ENCODE assay signal across 10 mouse cellular contexts in genomic region chr4:108362321-108363261, GRCm38 (mm10). TPM values are rescaled to one million over a fixed set of nuclear protein-coding genes. Genes with fewer than 3 reads are reported as not detected.
A peak's percentile ranks its signal among the peaks of the same experiment; 100 is the strongest.
DNase-seq lines count a peak whose midpoint lies in the region; ATAC-seq and TF ChIP-seq lines count a peak whose summit lies in the region.
"Had no signal": no experiment of that assay in that cellular context is flagged by ENCODE, and none has a peak within 500 bp of the region (broad histone marks: within the 10 kb centered on the region; RNA-seq: fewer than 3 reads in every experiment).

No protein-coding gene starts in this region.

- 17% methylated on average over 18 of the region's 18 CpGs for WGBS in heart, embryonic 12.5 days
- WGBS in forebrain, embryonic 15.5 days, result 4% methylated on average over 18 of the region's 18 CpGs
- 5% methylated on average over 18 of the region's 18 CpGs for whole genome bisulfite sequencing in kidney, postnatal 0 days

- H3K27ac ChIP-seq in heart, embryonic 12.5 days (ENCODE audit: poor library complexity, severe bottlenecking), result peak overlapping the region; percentile 92
- peak overlapping the region; percentile 67 for H3K27ac ChIP-seq in forebrain, embryonic 15.5 days (replicated peaks)
- peak overlapping the region; percentile 78 for H3K27ac ChIP-seq in kidney, postnatal 0 days
- H3K27ac ChIP-seq: macrophage had no signal

- no peaks in the 10 kb centered on the region for H3K36me3 ChIP-seq in heart, embryonic 12.5 days
- H3K36me3 ChIP-seq in forebrain, embryonic 15.5 days, result no peaks in the 10 kb centered on the region
- no peaks in the 10 kb centered on the region for H3K36me3 ChIP-seq in kidney, postnatal 0 days (ENCODE audit: insufficient read depth, low read length)
- no peaks in the 10 kb centered on the region for H3K36me3 ChIP-seq in myocyte (ENCODE audit: control insufficient read depth, insufficient read depth)

- H3K4me3 ChIP-seq in heart, embryonic 12.5 days, result no peak overlapping the region
- H3K4me3 ChIP-seq in forebrain, embryonic 15.5 days, result no peak overlapping the region
- H3K4me3 ChIP-seq in kidney, postnatal 0 days (replicated peaks; ENCODE audit: low read depth, low read length), result no peak overlapping the region
- H3K4me3 ChIP-seq in myocyte, result no peak overlapping the region

- peak overlapping the region; percentile 40 for H3K4me2 ChIP-seq in heart, embryonic 12.5 days
- H3K4me2 ChIP-seq in forebrain, embryonic 15.5 days (replicated peaks), result peak overlapping the region; percentile 33
- H3K4me2 ChIP-seq in kidney, postnatal 0 days (ENCODE audit: low read length), result peak overlapping the region; percentile 34
- peak overlapping the region; percentile 56 for H3K4me2 ChIP-seq in myocyte (ENCODE audit: low read depth)

- ATAC-seq in heart, embryonic 12.5 days (ENCODE audit: insufficient number of reproducible peaks, low FRiP score), result 0 out of 2 replicates have a peak, but pooled peaks have one; percentile 20
- peak; percentile 17 for ATAC-seq in forebrain, embryonic 15.5 days (replicated peaks)
- peak; percentile 89 for ATAC-seq in kidney, postnatal 0 days (replicated peaks; ENCODE audit: low FRiP score, low read depth)

- no peaks in the 10 kb centered on the region for H3K27me3 ChIP-seq in heart, embryonic 12.5 days (replicated peaks)
- H3K27me3 ChIP-seq in forebrain, embryonic 15.5 days, result no peaks in the 10 kb centered on the region
- no peaks in the 10 kb centered on the region for H3K27me3 ChIP-seq in kidney, postnatal 0 days (ENCODE audit: insufficient read depth, low read length)
- no peaks in the 10 kb centered on the region for H3K27me3 ChIP-seq in myocyte (ENCODE audit: control insufficient read depth, insufficient read depth, insufficient read length)

- no peak for TF ChIP-seq CTCF in kidney, postnatal 0 days (IDR thresholded peaks at IDR 0.05; ENCODE audit: low read depth)

- TF ChIP-seq POLR2A in myocyte (IDR thresholded peaks at IDR 0.05; ENCODE audit: insufficient read length, low read depth), result no peak

- no peaks in the 10 kb centered on the region for H3K79me2 ChIP-seq in myocyte (ENCODE audit: control insufficient read depth, insufficient read depth)

- H3K9ac ChIP-seq in heart, embryonic 12.5 days, result 0 out of 2 replicates have a peak overlapping the region, but pooled peaks have one; percentile 8
- H3K9ac ChIP-seq in forebrain, embryonic 15.5 days (replicated peaks), result peak overlapping the region; percentile 24; the same call in 1 of the 2 replicates
- no peak overlapping the region for H3K9ac ChIP-seq in kidney, postnatal 0 days (ENCODE audit: low read depth, low read length)

- H3K9me3 ChIP-seq in heart, embryonic 12.5 days (replicated peaks), result no peaks in the 10 kb centered on the region
- no peaks in the 10 kb centered on the region for H3K9me3 ChIP-seq in forebrain, embryonic 15.5 days
- no peaks in the 10 kb centered on the region for H3K9me3 ChIP-seq in kidney, postnatal 0 days (replicated peaks; ENCODE audit: low read length)

- no peak overlapping the region for H3ac ChIP-seq in myocyte (ENCODE audit: control insufficient read depth, insufficient read length)

- DNase-seq in heart, adult 18-20 months, result no peak
- peak; percentile 87 for DNase-seq in kidney, postnatal 0 days (ENCODE audit: low spot score)
- no peak for DNase-seq in layer of hippocampus, postnatal 25 days (ENCODE audit: extremely low spot score in 1 of 2, low spot score in 1 of 2)
- DNase-seq in layer of hippocampus, adult 18-20 months (ENCODE audit: low spot score in 2 of 2), result no peak
- no peak for DNase-seq in cerebellum, adult 9-10 months

- peaks cover 55% of the 10 kb centered on the region for H3K4me1 ChIP-seq in heart, embryonic 12.5 days (replicated peaks)
- H3K4me1 ChIP-seq in forebrain, embryonic 15.5 days, result peaks cover 55% of the 10 kb centered on the region
- H3K4me1 ChIP-seq in kidney, postnatal 0 days (replicated peaks; ENCODE audit: insufficient read depth, low read length), result peaks cover 11% of the 10 kb centered on the region; the same call in 1 of the 2 replicates

TF ChIP-seq in myocyte, 11 proteins besides CTCF, POLR2A, EP300 and RAD21:
- TF ChIP-seq USF1 (IDR thresholded peaks at IDR 0.05; ENCODE audit: low read depth) (no peak), MYOG (IDR thresholded peaks at IDR 0.05; ENCODE audit: control insufficient read depth in 1 of 3, insufficient read depth in 1 of 3, insufficient read length in 2 of 3, low read depth in 2 of 3) (peak in 1 of 3 experiments; percentile 42), E2F4 (IDR thresholded peaks at IDR 0.05; ENCODE audit: insufficient read depth) (no peak), REST (IDR thresholded peaks at IDR 0.05; ENCODE audit: insufficient read depth, insufficient read length) (no peak)

RNA-seq across cellular contexts. Expression of gene Shisal2a, which starts 20.6 kb away (rescaled TPM):
- polyA plus RNA-seq in heart, embryonic 12.5 days (2016; fragmentation: Nextera tagmentation; extraction: Ambion mirVana), result 1.1 and 1.4 TPM in 2 replicates
- not detected for total RNA-seq in heart, adult 18-20 months (2021)
- 0.79 and 1.7 TPM in 2 replicates for polyA plus RNA-seq in forebrain, embryonic 15.5 days (2015; fragmentation: Nextera tagmentation; extraction: Ambion mirVana)
- 0.66 and 0.70 TPM in 2 replicates for polyA plus RNA-seq in kidney, postnatal 0 days (2015; fragmentation: Nextera tagmentation; extraction: Ambion mirVana)
- polyA plus RNA-seq in myocyte (2012; fragmentation: generic; extraction: Trizol), result 0.40 TPM
- not detected for total RNA-seq in layer of hippocampus, postnatal 25 days (2021)
- total RNA-seq in layer of hippocampus, adult 18-20 months (2021), result not detected
- total RNA-seq: MEL had no signal
- polyA plus RNA-seq: macrophage had no signal

RNA-seq across cellular contexts. Expression of gene Coa7, which starts 34.7 kb away (rescaled TPM):
- 46.6 and 46.8 TPM in 2 replicates for polyA plus RNA-seq in heart, embryonic 12.5 days (2016; fragmentation: Nextera tagmentation; extraction: Ambion mirVana)
- 10 to 100 TPM; 35.6 to 39.8 TPM for total RNA-seq in heart, adult 18-20 months (2021)
- 47.1 and 48.9 TPM in 2 replicates for polyA plus RNA-seq in forebrain, embryonic 15.5 days (2015; fragmentation: Nextera tagmentation; extraction: Ambion mirVana)
- 66.6 and 66.8 TPM in 2 replicates for polyA plus RNA-seq in kidney, postnatal 0 days (2015; fragmentation: Nextera tagmentation; extraction: Ambion mirVana)
- polyA plus RNA-seq in myocyte (2012; fragmentation: generic; extraction: Trizol), result 31.9 TPM
- total RNA-seq in layer of hippocampus, postnatal 25 days (2021), result 10 to 100 TPM; 26.2 to 26.4 TPM
- 10 to 100 TPM; 27.9 to 29.4 TPM for total RNA-seq in layer of hippocampus, adult 18-20 months (2021)

RNA-seq across cellular contexts. Expression of gene Gpx7, which starts 44.2 kb away (rescaled TPM):
- 66.1 and 67.6 TPM in 2 replicates for polyA plus RNA-seq in heart, embryonic 12.5 days (2016; fragmentation: Nextera tagmentation; extraction: Ambion mirVana)
- 1 to 10 TPM; 6.5 to 8.1 TPM for total RNA-seq in heart, adult 18-20 months (2021)
- polyA plus RNA-seq in forebrain, embryonic 15.5 days (2015; fragmentation: Nextera tagmentation; extraction: Ambion mirVana), result 25.3 and 28.2 TPM in 2 replicates
- 60.4 and 61.1 TPM in 2 replicates for polyA plus RNA-seq in kidney, postnatal 0 days (2015; fragmentation: Nextera tagmentation; extraction: Ambion mirVana)
- 0.34 TPM for polyA plus RNA-seq in myocyte (2012; fragmentation: generic; extraction: Trizol)
- total RNA-seq in layer of hippocampus, postnatal 25 days (2021), result 1 to 10 TPM; 4.7 to 7.0 TPM
- total RNA-seq in layer of hippocampus, adult 18-20 months (2021), result 1 to 10 TPM; 3.1 to 4.7 TPM
- total RNA-seq: MEL had no signal

Comparison
In these comparisons a context has a peak if more than half of its experiments do, and no peak if none do; other contexts are left out.
1. ATAC-seq: peak in every context shown above with its lines; median percentile 89 in kidney, postnatal 0 days; 20 in heart, embryonic 12.5 days; 17 in forebrain, embryonic 15.5 days.
2. RNA of gene Gpx7, which starts 44.2 kb away (polyA plus RNA-seq): 66.1 to 67.6 TPM in heart, embryonic 12.5 days, 60.4 to 61.1 TPM in kidney, postnatal 0 days and 25.3 to 28.2 TPM in forebrain, embryonic 15.5 days; 0.34 TPM in myocyte (single experiment); every median in the first group is over 10 times any median in the second.
3. Peak in every context shown above with its lines, with median percentiles within 50 percentile points of each other: H3K27ac ChIP-seq and H3K4me2 ChIP-seq.